Mouse (Mus musculus): ENCODE data around the gene Slc19a1.
A peak's percentile ranks its signal among the peaks of the same experiment; 100 is the strongest.

DNA sequence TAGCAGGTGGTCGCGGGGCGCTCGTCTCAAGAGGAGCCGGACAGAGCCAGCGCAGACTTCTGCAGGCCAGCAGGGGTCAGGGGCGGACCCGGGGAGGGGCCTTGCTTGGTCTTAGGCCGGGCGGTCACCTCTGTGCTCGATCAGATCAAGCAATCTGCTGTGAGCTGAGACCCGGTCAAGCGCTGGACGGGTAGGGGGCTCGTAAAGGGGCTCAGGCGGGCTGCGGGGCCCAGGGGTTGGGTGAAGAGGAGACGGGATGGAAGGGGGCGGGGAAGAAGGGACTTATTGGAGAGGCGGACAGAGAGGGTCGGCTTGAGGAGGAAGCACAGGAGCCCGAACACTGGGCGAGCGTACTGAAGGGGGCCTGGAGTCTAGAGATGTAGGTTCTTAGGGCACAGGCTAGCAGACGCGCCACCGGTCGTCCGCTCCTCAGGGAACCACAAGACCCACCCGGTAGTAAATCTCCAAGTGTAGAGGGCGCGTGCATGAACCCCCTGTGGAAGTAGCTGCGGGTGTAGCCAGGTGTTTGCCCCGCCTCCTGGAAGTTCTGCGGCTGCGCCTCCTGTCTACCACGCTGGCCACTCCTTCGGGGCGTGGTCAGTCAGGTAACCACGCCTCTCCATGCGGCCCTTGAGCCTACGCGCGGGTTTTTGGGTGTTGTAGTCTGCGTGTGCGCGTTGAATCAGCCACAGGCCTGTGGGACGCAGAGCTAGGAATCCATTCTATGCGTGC is 716 bp downstream of the Slc19a1 start:
- TF ChIP-seq POLR2A (IDR thresholded peaks at IDR 0.05; ENCODE audit: borderline replicate concordance, insufficient read depth, low read length) (peak; percentile 92), CTCF (IDR thresholded peaks at IDR 0.05; ENCODE audit: borderline replicate concordance, insufficient read depth, low read depth, low read length) (no peak)

All from cerebellum, adult 2 months (tissue).